Mouse (Mus musculus): Measurements from ENCODE around the gene Esp22.
"Not testable (repeated sequence)": the region's sequence is repeated elsewhere in the genome, so short reads cannot be mapped to it uniquely, and the experiment has no call there.

The Esp22 gene

GRCm38 (mm10) chr17:39095034-39095433 is at the start of gene Esp22:
TSS of gene Esp22 (plus strand) at chr17:39095334.
- DNase-seq: no peak

- no peak for DNase-seq
Observed at GRCm38 (mm10) chr17:39063641-39064040, 31.5 kb upstream of the Esp22 start.

DNA sequence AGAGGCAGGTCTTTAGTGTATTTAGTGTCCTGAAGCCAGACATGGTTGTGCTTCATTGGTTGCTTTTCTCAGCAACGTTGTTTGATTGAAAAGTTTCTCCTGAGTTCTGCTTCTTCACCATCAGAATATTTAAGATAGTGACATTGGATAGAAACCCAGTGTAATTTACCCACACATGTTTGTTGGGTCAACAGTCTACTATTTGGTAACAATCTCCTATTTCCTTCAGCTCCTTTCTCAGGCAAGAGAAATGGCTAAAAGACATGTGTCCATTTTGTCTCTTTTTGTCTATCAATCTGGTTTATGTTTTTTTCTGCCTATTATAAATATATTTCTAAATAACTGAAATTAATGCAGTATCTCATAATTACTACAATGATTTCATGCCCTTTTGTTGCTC is 18.2 kb upstream of the Esp22 start, which contains the start of gene Esp23:
TSS of gene Esp23 (minus strand) at position 101 of the 400 bp plus-strand sequence.
- no peak for DNase-seq

GRCm38 (mm10) chr17:39107126-39107525 is 12.0 kb downstream of the Esp22 start:
- not testable (repeated sequence) for DNase-seq

DNA sequence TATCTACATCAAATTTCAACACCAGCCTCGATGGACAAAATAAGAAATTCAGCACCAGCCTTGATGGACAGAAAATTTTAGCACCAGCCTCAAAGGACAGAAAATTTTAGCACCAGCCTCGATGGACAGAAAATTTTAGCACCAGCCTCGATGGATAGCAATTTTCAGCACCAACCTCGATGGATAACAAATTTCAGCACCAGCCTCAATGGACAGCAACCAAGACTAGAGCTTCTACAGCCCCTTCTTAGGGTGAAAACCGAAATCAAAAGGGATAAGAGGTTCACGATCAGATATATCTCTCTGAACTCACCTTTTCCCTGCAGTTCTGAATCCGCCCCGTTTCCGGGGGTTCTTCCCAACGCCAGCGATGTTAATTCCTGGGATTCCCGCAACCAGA is 34.0 kb downstream of the Esp22 start:
- not testable (repeated sequence) for DNase-seq

Measured in kidney, postnatal 14 days (tissue).